Mouse (Mus musculus): ENCODE data around the gene Aadacl4. TPM values are rescaled to one million over a fixed set of nuclear protein-coding genes. Genes with fewer than 3 reads are reported as not detected.
"Not testable (repeated sequence)": the region's sequence is repeated elsewhere in the genome, so short reads cannot be mapped to it uniquely, and the experiment has no call there.

The Aadacl4 gene
- not detected in 2 replicates for polyA plus RNA-seq (2014; fragmentation: Nextera tagmentation; extraction: Ambion mirVana)

DNA sequence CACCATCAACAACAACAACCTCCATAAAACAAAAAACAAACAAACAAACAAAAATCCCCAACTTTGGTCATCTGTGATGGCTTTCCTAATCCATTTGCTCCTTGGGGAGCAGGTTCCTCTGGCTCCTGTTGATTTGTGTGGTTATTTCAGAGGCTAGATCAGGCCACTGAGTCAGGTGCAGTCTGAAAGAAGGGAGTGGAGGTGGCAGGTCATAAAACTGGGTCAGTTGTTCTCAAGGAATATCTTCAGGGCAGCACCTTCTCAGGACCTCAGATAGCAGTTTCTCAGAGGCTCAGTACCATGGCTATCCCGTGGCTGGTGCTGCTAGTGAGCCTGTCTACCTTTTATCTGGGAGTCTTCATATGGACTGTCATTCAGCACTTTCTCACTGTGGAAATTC, at the start of gene Aadacl4:
TSS of gene Aadacl4 (plus strand) at position 301 of the 400 bp plus-strand sequence.
- ATAC-seq (no peak), DNase-seq (ENCODE audit: low spot score) (no peak)
- Histone ChIP-seq H3K4me3 (ENCODE audit: low read depth, low read length) (no peak within 1 kb of the TSS), H3K4me1 (ENCODE audit: control insufficient read depth, insufficient read depth, low read length) (no peaks in the 10 kb centered on the region), H3K9ac (ENCODE audit: low read length) (no peak within 1 kb of the TSS), H3K27ac (ENCODE audit: low read depth, low read length) (no peak within 1 kb of the TSS), H3K9me3 (replicated peaks; ENCODE audit: control insufficient read depth, low read length) (peaks cover 26% of the 10 kb centered on the region), H3K27me3 (replicated peaks; ENCODE audit: control insufficient read depth, insufficient read depth, low read length) (no peaks in the 10 kb centered on the region), H3K36me3 (ENCODE audit: control insufficient read depth, insufficient read depth, low read length) (no peaks in the 10 kb centered on the region), H3K4me2 (ENCODE audit: low read length) (no peak within 1 kb of the TSS)
- 42% methylated on average over 1 of the region's 1 CpGs for WGBS

DNA sequence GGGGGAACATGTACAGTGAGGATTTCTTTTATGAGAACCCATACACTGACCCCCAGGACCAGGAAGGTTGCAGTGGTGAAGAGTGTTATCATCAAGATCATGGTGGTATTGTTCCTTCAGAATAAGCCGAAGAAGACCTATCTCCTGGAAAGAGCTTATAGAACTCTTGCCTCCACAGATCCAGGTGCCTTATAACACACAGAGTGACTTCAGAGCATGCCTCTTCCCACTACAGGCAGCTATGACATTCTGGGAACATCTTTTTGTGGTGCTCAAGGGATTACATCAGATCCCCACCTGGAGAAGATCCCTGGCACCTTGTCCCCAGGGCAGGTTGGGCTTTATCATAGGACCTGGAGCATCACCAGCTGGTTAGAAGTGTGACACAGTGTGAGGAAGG, 48.5 kb upstream of the Aadacl4 start, which contains the start of gene Gm13124:
TSS of gene Gm13124 (minus strand) at position 101 of the 400 bp plus-strand sequence.
- H3K36me3 ChIP-seq (ENCODE audit: control insufficient read depth, insufficient read depth, low read length) = no peaks in the 10 kb centered on the region
- no peaks in the 10 kb centered on the region for H3K27me3 ChIP-seq (replicated peaks; ENCODE audit: control insufficient read depth, insufficient read depth, low read length)
- no peak within 1 kb of the TSS for H3K4me2 ChIP-seq (ENCODE audit: low read length)
- H3K9me3 ChIP-seq (replicated peaks; ENCODE audit: control insufficient read depth, low read length) = peaks cover 21% of the 10 kb centered on the region
- H3K9ac ChIP-seq (ENCODE audit: low read length) = no peak within 1 kb of the TSS
- 93% methylated on average over 1 of the region's 1 CpGs for WGBS
- no peak within 1 kb of the TSS for H3K4me3 ChIP-seq (ENCODE audit: low read depth, low read length)
- DNase-seq (ENCODE audit: low spot score) (no peak), ATAC-seq (no peak)
- no peaks in the 10 kb centered on the region for H3K4me1 ChIP-seq (ENCODE audit: control insufficient read depth, insufficient read depth, low read length)
- no peak within 1 kb of the TSS for H3K27ac ChIP-seq (ENCODE audit: low read depth, low read length)

DNA sequence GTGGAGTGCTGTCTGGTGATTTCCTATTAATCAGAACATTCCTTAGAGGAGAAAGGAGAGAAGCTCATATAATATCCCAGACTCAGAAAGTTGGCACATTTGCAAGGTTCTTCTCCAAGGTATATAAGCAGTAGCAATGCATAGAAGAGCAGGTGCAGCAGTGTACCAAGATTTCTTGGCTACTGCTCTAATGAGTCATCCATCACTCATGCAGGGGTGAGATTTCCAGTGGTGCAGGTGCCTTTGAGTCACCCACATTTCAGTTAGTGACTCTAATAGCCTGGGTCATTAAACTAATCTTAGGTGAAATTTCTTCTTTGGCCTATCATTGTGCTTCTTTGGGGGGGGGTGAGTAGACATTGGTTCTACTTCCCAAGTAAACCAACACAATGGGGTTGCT, 45.8 kb upstream of the Aadacl4 start:
- Histone ChIP-seq H3K4me2 (ENCODE audit: low read length) (no peak overlapping the region), H3K27ac (ENCODE audit: low read depth, low read length) (no peak overlapping the region), H3K36me3 (ENCODE audit: control insufficient read depth, insufficient read depth, low read length) (no peaks in the 10 kb centered on the region), H3K9me3 (replicated peaks; ENCODE audit: control insufficient read depth, low read length) (peaks cover 13% of the 10 kb centered on the region; the same call in 1 of the 2 replicates), H3K4me3 (ENCODE audit: low read depth, low read length) (no peak overlapping the region), H3K27me3 (replicated peaks; ENCODE audit: control insufficient read depth, insufficient read depth, low read length) (no peaks in the 10 kb centered on the region), H3K4me1 (ENCODE audit: control insufficient read depth, insufficient read depth, low read length) (no peaks in the 10 kb centered on the region), H3K9ac (ENCODE audit: low read length) (no peak overlapping the region)
- DNase-seq (ENCODE audit: low spot score) = no peak
- ATAC-seq = no peak

DNA sequence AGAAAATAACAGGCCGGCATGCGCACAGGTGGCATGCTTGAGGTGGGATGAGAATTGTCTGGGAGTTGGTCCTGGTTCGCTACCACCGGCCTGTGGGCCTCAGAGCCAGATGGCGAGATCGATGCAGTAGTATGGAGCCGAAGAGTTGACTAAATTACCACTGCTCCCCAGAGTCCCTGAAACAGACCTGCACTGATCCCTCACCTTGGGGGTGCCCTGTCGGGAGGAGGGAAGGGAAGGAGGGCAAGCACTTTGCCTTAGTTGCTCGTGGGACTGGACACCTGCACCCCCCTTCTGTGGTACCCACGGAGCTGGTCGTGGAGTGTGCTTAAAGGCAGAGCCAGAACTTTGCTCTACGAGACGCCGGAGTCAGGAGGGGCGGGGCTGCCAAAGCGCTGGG, 27.3 kb upstream of the Aadacl4 start:
- not testable (repeated sequence) for H3K9ac ChIP-seq (ENCODE audit: low read length); H3K27ac ChIP-seq (ENCODE audit: low read depth, low read length); H3K4me2 ChIP-seq (ENCODE audit: low read length); H3K36me3 ChIP-seq (ENCODE audit: control insufficient read depth, insufficient read depth, low read length); DNase-seq (ENCODE audit: low spot score); H3K4me1 ChIP-seq (ENCODE audit: control insufficient read depth, insufficient read depth, low read length); H3K27me3 ChIP-seq (replicated peaks; ENCODE audit: control insufficient read depth, insufficient read depth, low read length); H3K4me3 ChIP-seq (ENCODE audit: low read depth, low read length)
- 80% methylated on average over 12 of the region's 16 CpGs for WGBS
- 0 out of 2 replicates have a peak, but pooled peaks have one; percentile 46 for ATAC-seq
- peaks cover 24% of the 10 kb centered on the region for H3K9me3 ChIP-seq (replicated peaks; ENCODE audit: control insufficient read depth, low read length)

DNA sequence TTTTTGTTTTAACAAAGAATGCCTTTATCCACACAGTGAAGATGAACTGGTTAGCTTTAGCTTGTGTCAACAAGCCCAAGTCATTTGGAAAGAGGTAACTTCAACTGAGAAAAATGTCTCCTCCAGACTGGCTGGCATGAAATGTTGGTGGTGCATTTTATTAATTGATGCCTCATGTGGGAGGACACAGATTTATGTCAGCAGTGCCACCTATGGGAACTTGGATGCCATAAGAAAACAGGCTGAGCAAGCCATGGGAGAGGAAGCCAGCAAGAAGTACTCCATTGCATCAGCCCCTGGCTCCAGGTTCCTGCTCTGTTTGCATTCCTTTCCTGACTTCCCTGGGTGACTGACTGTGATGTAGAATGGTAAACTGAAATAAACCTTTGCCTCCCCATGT, 20.7 kb upstream of the Aadacl4 start:
- Histone ChIP-seq H3K27ac (ENCODE audit: low read depth, low read length) (no peak overlapping the region), H3K36me3 (ENCODE audit: control insufficient read depth, insufficient read depth, low read length) (no peaks in the 10 kb centered on the region), H3K9me3 (replicated peaks; ENCODE audit: control insufficient read depth, low read length) (peaks cover 14% of the 10 kb centered on the region), H3K4me1 (ENCODE audit: control insufficient read depth, insufficient read depth, low read length) (no peaks in the 10 kb centered on the region), H3K4me3 (ENCODE audit: low read depth, low read length) (no peak overlapping the region), H3K27me3 (replicated peaks; ENCODE audit: control insufficient read depth, insufficient read depth, low read length) (no peaks in the 10 kb centered on the region), H3K9ac (ENCODE audit: low read length) (no peak overlapping the region), H3K4me2 (ENCODE audit: low read length) (no peak overlapping the region)
- DNase-seq (ENCODE audit: low spot score) = no peak
- ATAC-seq = no peak

DNA sequence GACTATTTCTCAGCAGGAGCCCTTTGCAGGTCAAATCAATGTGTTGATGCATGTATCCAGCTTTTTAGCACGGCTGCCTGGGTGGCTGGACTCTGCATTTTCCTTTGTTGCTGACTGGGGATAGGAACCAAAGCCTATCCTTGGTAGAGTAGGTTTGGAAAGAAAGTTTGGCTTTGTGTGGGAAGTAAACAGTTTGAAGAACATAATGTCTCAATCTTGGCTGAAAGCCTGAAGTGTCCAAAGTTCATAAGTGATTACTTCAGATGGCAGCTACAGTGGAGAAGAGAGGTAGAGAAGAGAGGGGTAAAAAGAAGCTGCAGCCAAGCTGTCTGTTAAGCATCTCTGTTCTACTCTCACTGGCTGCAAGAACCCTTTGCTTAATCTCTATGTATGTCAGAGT, 1.1 kb downstream of the Aadacl4 start:
- H3K4me3 ChIP-seq (ENCODE audit: low read depth, low read length) = no peak overlapping the region
- no peaks in the 10 kb centered on the region for H3K27me3 ChIP-seq (replicated peaks; ENCODE audit: control insufficient read depth, insufficient read depth, low read length)
- no peaks in the 10 kb centered on the region for H3K4me1 ChIP-seq (ENCODE audit: control insufficient read depth, insufficient read depth, low read length)
- whole genome bisulfite sequencing = 73% methylated on average over 1 of the region's 1 CpGs
- H3K9ac ChIP-seq (ENCODE audit: low read length) = no peak overlapping the region
- no peaks in the 10 kb centered on the region for H3K36me3 ChIP-seq (ENCODE audit: control insufficient read depth, insufficient read depth, low read length)
- DNase-seq (ENCODE audit: low spot score) (no peak), ATAC-seq (no peak)
- H3K4me2 ChIP-seq (ENCODE audit: low read length) = no peak overlapping the region
- peaks cover 26% of the 10 kb centered on the region for H3K9me3 ChIP-seq (replicated peaks; ENCODE audit: control insufficient read depth, low read length)
- no peak overlapping the region for H3K27ac ChIP-seq (ENCODE audit: low read depth, low read length)

DNA sequence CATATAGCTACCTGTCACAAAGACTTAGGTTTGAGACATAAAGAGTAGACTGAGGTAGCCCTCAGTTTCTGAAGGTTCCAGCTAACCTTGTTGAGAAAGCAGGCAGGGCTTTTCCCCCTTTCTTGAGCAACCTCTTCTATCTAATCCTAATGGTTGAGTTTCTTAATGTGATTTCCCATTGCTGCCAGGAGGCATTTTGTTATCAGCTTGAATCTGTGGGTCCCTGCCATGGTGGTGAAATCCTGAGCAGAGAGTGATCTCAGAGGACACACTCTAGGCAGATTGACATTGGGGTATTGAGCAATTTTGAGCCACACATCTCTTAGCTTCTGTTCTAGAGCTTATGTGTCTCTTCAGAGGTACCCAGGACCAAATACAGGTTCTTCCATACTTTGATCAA, 24.8 kb downstream of the Aadacl4 start:
- Histone ChIP-seq H3K36me3 (ENCODE audit: control insufficient read depth, insufficient read depth, low read length) (no peaks in the 10 kb centered on the region), H3K27me3 (replicated peaks; ENCODE audit: control insufficient read depth, insufficient read depth, low read length) (no peaks in the 10 kb centered on the region), H3K27ac (ENCODE audit: low read depth, low read length) (no peak overlapping the region), H3K9me3 (replicated peaks; ENCODE audit: control insufficient read depth, low read length) (0 out of 2 replicates have a peak, but pooled peaks cover 23% of the 10 kb centered on the region), H3K9ac (ENCODE audit: low read length) (no peak overlapping the region), H3K4me2 (ENCODE audit: low read length) (no peak overlapping the region), H3K4me3 (ENCODE audit: low read depth, low read length) (no peak overlapping the region), H3K4me1 (ENCODE audit: control insufficient read depth, insufficient read depth, low read length) (no peaks in the 10 kb centered on the region)
- ATAC-seq (no peak), DNase-seq (ENCODE audit: low spot score) (no peak)

Other genes with a start within 250 kb of the Aadacl4 start
- gene Pramef20, start 235.8 kb upstream of the Aadacl4 start, polyA plus RNA-seq (2014; fragmentation: Nextera tagmentation; extraction: Ambion mirVana) = not detected in 2 replicates
- gene Pramef12, start 205.2 kb upstream of the Aadacl4 start, polyA plus RNA-seq (2014; fragmentation: Nextera tagmentation; extraction: Ambion mirVana) = not detected in 2 replicates
- gene 1700012P22Rik, start 174.9 kb upstream of the Aadacl4 start, polyA plus RNA-seq (2014; fragmentation: Nextera tagmentation; extraction: Ambion mirVana) = not detected in 2 replicates
- gene Gm9944, start 160.4 kb upstream of the Aadacl4 start, polyA plus RNA-seq (2014; fragmentation: Nextera tagmentation; extraction: Ambion mirVana) = not detected in 2 replicates
- not detected in 2 replicates for gene Aadacl3, start 150.0 kb upstream of the Aadacl4 start, polyA plus RNA-seq (2014; fragmentation: Nextera tagmentation; extraction: Ambion mirVana)
- gene 9430007A20Rik, start 93.9 kb upstream of the Aadacl4 start, polyA plus RNA-seq (2014; fragmentation: Nextera tagmentation; extraction: Ambion mirVana) = not detected in 2 replicates
- gene Gm13124, start 48.6 kb upstream of the Aadacl4 start, polyA plus RNA-seq (2014; fragmentation: Nextera tagmentation; extraction: Ambion mirVana) = not detected in 2 replicates
- not detected in 2 replicates for gene Gm436, start 72.7 kb downstream of the Aadacl4 start, polyA plus RNA-seq (2014; fragmentation: Nextera tagmentation; extraction: Ambion mirVana)
- gene Gm13178, start 107.7 kb downstream of the Aadacl4 start, polyA plus RNA-seq (2014; fragmentation: Nextera tagmentation; extraction: Ambion mirVana) = not detected in 2 replicates
- not detected in 2 replicates for gene Gm438, start 172.9 kb downstream of the Aadacl4 start, polyA plus RNA-seq (2014; fragmentation: Nextera tagmentation; extraction: Ambion mirVana)